Mouse (Mus musculus) brain, embryonic 14.5 days (tissue): ENCODE data around the gene Gm21972.

ENCODE experiments used
- CTCF ChIP-seq: fragments of 200-500 bp; IDR thresholded peaks from 2 replicates; pipeline ENCODE4 v1.5.1; 2012; ENCODE audit warnings: inconsistent platforms, mild to moderate bottlenecking, moderate library complexity, borderline replicate concordance; ENCODE audit not compliant: insufficient read depth, insufficient read length; ENCODE audit errors: extremely low read depth
- POLR2A ChIP-seq: fragments of 200-500 bp; IDR thresholded peaks from 2 replicates; pipeline ENCODE4 v1.6.1; 2012; ENCODE audit warnings: mild to moderate bottlenecking, inconsistent platforms, borderline replicate concordance; ENCODE audit not compliant: poor library complexity, insufficient read depth, insufficient read length, severe bottlenecking; ENCODE audit errors: extremely low read depth

DNA sequence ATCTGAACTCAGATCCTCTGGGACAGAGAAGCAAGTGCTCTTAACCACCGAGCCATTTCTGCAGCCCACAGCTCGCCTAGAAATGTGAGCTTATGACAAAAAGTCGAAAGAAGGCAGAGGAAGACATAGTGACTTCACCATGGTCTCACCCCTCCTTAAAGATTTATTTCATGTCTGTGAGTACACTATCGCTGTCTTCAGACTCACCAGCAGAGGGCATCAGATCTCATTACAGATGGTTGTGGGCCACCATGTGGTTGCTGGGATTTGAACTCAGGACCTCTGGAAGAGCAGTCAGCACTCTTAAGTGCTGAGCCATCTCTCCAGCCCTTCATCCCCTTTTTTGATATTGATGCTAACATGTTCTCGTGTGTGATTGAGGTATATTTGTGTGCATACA lies 41.2 kb downstream of the Gm21972 start:
- TF ChIP-seq CTCF = no peak
- TF ChIP-seq POLR2A = no peak
